Mouse (Mus musculus) kidney, adult 2 months (tissue): Measurements from ENCODE around the gene Gm20425.

Experiments used
- CTCF ChIP-seq: fragments of 200-500 bp; conservative IDR thresholded peaks from 2 replicates; pipeline ENCODE4 v1.5.1; 2011; ENCODE audit warnings: low read depth, mild to moderate bottlenecking, control low read depth, low read length, moderate library complexity, mixed read lengths; ENCODE audit not compliant: insufficient read depth, insufficient read length
- POLR2A ChIP-seq: fragments of 200-500 bp; IDR thresholded peaks from one replicate; pipeline ENCODE4 v1.6.1; 2011; ENCODE audit warnings: low read depth, low read length, control low read depth

GRCm38 (mm10) chr9:103232232-103233005, 2.3 kb upstream of the Gm20425 start:
- TF ChIP-seq POLR2A (no peak), CTCF (no peak)
